19 mouse cellular contexts compared by ENCODE assay signal in the genomic region with DNA sequence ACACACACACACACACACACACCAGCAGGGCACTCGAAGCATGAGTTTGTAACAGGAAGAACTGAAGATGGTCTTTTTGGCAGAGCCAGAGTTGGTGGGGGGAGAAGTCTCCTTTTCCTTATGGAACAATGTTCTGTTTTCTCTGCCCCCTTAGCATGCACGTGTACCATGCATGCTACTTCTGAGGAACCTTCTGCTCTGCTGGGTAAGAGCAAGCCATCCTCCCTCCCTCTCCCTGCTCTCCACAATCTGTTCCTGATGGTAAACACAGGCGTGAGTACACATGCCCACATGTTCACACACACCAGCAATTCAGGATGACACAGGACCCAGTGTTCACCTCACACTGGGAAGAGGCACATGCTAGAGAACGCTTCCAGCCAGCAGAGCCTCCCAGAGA. TPM values are rescaled to one million over a fixed set of nuclear protein-coding genes. Genes with fewer than 3 reads are reported as not detected.
DNase-seq lines count a peak whose midpoint lies in the region; ATAC-seq and TF ChIP-seq lines count a peak whose summit lies in the region.
"Had no signal": no experiment of that assay in that cellular context is flagged by ENCODE, and none has a peak within 500 bp of the region (broad histone marks: within the 10 kb centered on the region; RNA-seq: fewer than 3 reads in every experiment).

No protein-coding gene starts in this region.

- 0 out of 2 replicates have a peak, but pooled peaks cover 6% of the 10 kb centered on the region for H3K27me3 ChIP-seq in hindbrain, embryonic 10.5 days (ENCODE audit: insufficient read depth, poor library complexity, severe bottlenecking)
- H3K27me3 ChIP-seq in hindbrain, embryonic 11.5 days (ENCODE audit: control insufficient read depth, insufficient read depth, low read length): no peaks in the 10 kb centered on the region
- H3K27me3 ChIP-seq in midbrain, embryonic 10.5 days (ENCODE audit: low read depth, poor library complexity, severe bottlenecking): peaks cover 8% of the 10 kb centered on the region
- H3K27me3 ChIP-seq in midbrain, embryonic 16.5 days (ENCODE audit: control insufficient read depth, insufficient read depth, low read depth, low read length): no peaks in the 10 kb centered on the region
- H3K27me3 ChIP-seq in forebrain, postnatal 0 days (ENCODE audit: insufficient read depth, low read length): no peaks in the 10 kb centered on the region

- H3K4me2 ChIP-seq in hindbrain, embryonic 11.5 days (replicated peaks; ENCODE audit: low read depth, low read length): no peak overlapping the region
- H3K4me2 ChIP-seq in midbrain, embryonic 16.5 days (ENCODE audit: low read length): no peak overlapping the region
- H3K4me2 ChIP-seq in forebrain, postnatal 0 days (ENCODE audit: low read depth): no peak overlapping the region
- H3K4me2 ChIP-seq: limb, embryonic 12.5 days; liver, embryonic 13.5 days; lung, embryonic 15.5 days had no signal

- H3K4me1 ChIP-seq in hindbrain, embryonic 10.5 days (replicated peaks): peaks cover 80% of the 10 kb centered on the region
- H3K4me1 ChIP-seq in hindbrain, embryonic 11.5 days (replicated peaks; ENCODE audit: control insufficient read depth, insufficient read depth, low read length): peaks cover 31% of the 10 kb centered on the region
- H3K4me1 ChIP-seq in midbrain, embryonic 10.5 days: peaks cover 83% of the 10 kb centered on the region
- H3K4me1 ChIP-seq in midbrain, embryonic 16.5 days (ENCODE audit: control insufficient read depth, insufficient read depth, low read length): peaks cover 34% of the 10 kb centered on the region
- H3K4me1 ChIP-seq in forebrain, postnatal 0 days (ENCODE audit: insufficient read depth): peaks cover 16% of the 10 kb centered on the region
- H3K4me1 ChIP-seq: liver, embryonic 13.5 days had no signal

- H3K36me3 ChIP-seq in hindbrain, embryonic 10.5 days: peaks cover 60% of the 10 kb centered on the region
- peaks cover 4% of the 10 kb centered on the region for H3K36me3 ChIP-seq in hindbrain, embryonic 11.5 days (ENCODE audit: control insufficient read depth, insufficient read depth, low read length)
- H3K36me3 ChIP-seq in midbrain, embryonic 10.5 days: peaks cover 63% of the 10 kb centered on the region
- H3K36me3 ChIP-seq in midbrain, embryonic 16.5 days (ENCODE audit: control insufficient read depth, insufficient read depth, low read length): no peaks in the 10 kb centered on the region
- no peaks in the 10 kb centered on the region for H3K36me3 ChIP-seq in forebrain, postnatal 0 days (ENCODE audit: insufficient read depth)
- H3K36me3 ChIP-seq: limb, embryonic 12.5 days; liver, embryonic 13.5 days; lung, embryonic 15.5 days had no signal

- H3K9me3 ChIP-seq in hindbrain, embryonic 10.5 days: no peaks in the 10 kb centered on the region
- H3K9me3 ChIP-seq in hindbrain, embryonic 11.5 days (ENCODE audit: control insufficient read depth, low read length): no peaks in the 10 kb centered on the region
- H3K9me3 ChIP-seq in midbrain, embryonic 10.5 days (replicated peaks): no peaks in the 10 kb centered on the region
- H3K9me3 ChIP-seq in midbrain, embryonic 16.5 days (replicated peaks; ENCODE audit: control insufficient read depth, low read length, poor library complexity, severe bottlenecking): no peaks in the 10 kb centered on the region
- no peaks in the 10 kb centered on the region for H3K9me3 ChIP-seq in forebrain, postnatal 0 days (ENCODE audit: low read length)
- H3K9me3 ChIP-seq: limb, embryonic 12.5 days; liver, embryonic 13.5 days; lung, embryonic 15.5 days had no signal

- TF ChIP-seq CTCF in forebrain, postnatal 0 days (IDR thresholded peaks at IDR 0.05; ENCODE audit: low read depth): no peak

- peak overlapping the region; percentile 47 for H3K27ac ChIP-seq in hindbrain, embryonic 10.5 days
- H3K27ac ChIP-seq in hindbrain, embryonic 11.5 days (ENCODE audit: low read depth, low read length): no peak overlapping the region
- H3K27ac ChIP-seq in midbrain, embryonic 10.5 days (replicated peaks): peak overlapping the region; percentile 58; the same call in 1 of the 2 replicates
- H3K27ac ChIP-seq in midbrain, embryonic 16.5 days (ENCODE audit: low read length): no peak overlapping the region
- no peak overlapping the region for H3K27ac ChIP-seq in forebrain, postnatal 0 days (ENCODE audit: low read depth, low read length)
- H3K27ac ChIP-seq: left cerebral cortex, adult 2 months; limb, embryonic 12.5 days; liver, embryonic 13.5 days; macrophage had no signal

- DNase-seq in cerebellum, adult 11-12 months: peak; percentile 74
- DNase-seq in cerebellum, adult 11 months: no peak
- no peak for DNase-seq in hindbrain, embryonic 10.5 days (ENCODE audit: low spot score)
- no peak for DNase-seq in hindbrain, embryonic 11.5 days (ENCODE audit: low spot score)
- no peak for DNase-seq in midbrain, embryonic 10.5 days (ENCODE audit: low spot score)
- DNase-seq in forebrain, postnatal 0 days: peak; percentile 60
- no peak for DNase-seq in kidney, postnatal 4 days
- DNase-seq: gastrocnemius, postnatal 25 days; kidney, adult 18-20 months; kidney, postnatal 14 days; liver, embryonic 13.5 days; thymus, postnatal 25 days had no signal

- no peak overlapping the region for H3K9ac ChIP-seq in hindbrain, embryonic 11.5 days (ENCODE audit: low read depth, low read length)
- no peak overlapping the region for H3K9ac ChIP-seq in midbrain, embryonic 16.5 days (ENCODE audit: low read depth, low read length)
- H3K9ac ChIP-seq in forebrain, postnatal 0 days: no peak overlapping the region
- H3K9ac ChIP-seq: limb, embryonic 12.5 days; liver, embryonic 13.5 days; lung, embryonic 15.5 days had no signal

- 71% methylated on average over 4 of the region's 4 CpGs for whole genome bisulfite sequencing in hindbrain, embryonic 10.5 days
- 59% methylated on average over 4 of the region's 4 CpGs for WGBS in hindbrain, embryonic 11.5 days
- WGBS in midbrain, embryonic 10.5 days: 70% methylated on average over 4 of the region's 4 CpGs
- 53% methylated on average over 4 of the region's 4 CpGs for WGBS in midbrain, embryonic 16.5 days
- 35% methylated on average over 4 of the region's 4 CpGs for WGBS in forebrain, postnatal 0 days

- ATAC-seq in hindbrain, embryonic 11.5 days (ENCODE audit: low FRiP score): no peak
- ATAC-seq in midbrain, embryonic 16.5 days: no peak
- ATAC-seq in forebrain, postnatal 0 days: peak; percentile 34
- ATAC-seq: hindbrain, embryonic 16.5 days had no signal

- no peak overlapping the region for H3K4me3 ChIP-seq in hindbrain, embryonic 10.5 days
- no peak overlapping the region for H3K4me3 ChIP-seq in hindbrain, embryonic 11.5 days (ENCODE audit: low read depth, low read length)
- H3K4me3 ChIP-seq in midbrain, embryonic 10.5 days: no peak overlapping the region
- no peak overlapping the region for H3K4me3 ChIP-seq in midbrain, embryonic 16.5 days (ENCODE audit: low read depth, low read length)
- no peak overlapping the region for H3K4me3 ChIP-seq in forebrain, postnatal 0 days (ENCODE audit: low read depth, low read length)
- H3K4me3 ChIP-seq: left cerebral cortex, adult 2 months; limb, embryonic 12.5 days; liver, embryonic 13.5 days; lung, embryonic 15.5 days had no signal

RNA-seq across cellular contexts. Expression of a gene that starts 15.7 kb away (rescaled TPM):
- polyA plus RNA-seq in hindbrain, embryonic 10.5 days (2016; fragmentation: Nextera tagmentation; extraction: Ambion mirVana): 29.7 and 51.6 TPM in 2 replicates
- polyA plus RNA-seq in hindbrain, embryonic 11.5 days (2014; fragmentation: Nextera tagmentation; extraction: Ambion mirVana): 27.8 and 29.5 TPM in 2 replicates
- 27.1 and 35.8 TPM in 2 replicates for polyA plus RNA-seq in midbrain, embryonic 10.5 days (2016; fragmentation: Nextera tagmentation; extraction: Ambion mirVana)
- 28.1 and 28.3 TPM in 2 replicates for polyA plus RNA-seq in midbrain, embryonic 16.5 days (2015; fragmentation: Nextera tagmentation; extraction: Ambion mirVana)
- 24.7 and 25.9 TPM in 2 replicates for total RNA-seq in forebrain, postnatal 0 days (2014; rRNA removed)
- 13.6 and 14.2 TPM in 2 replicates for polyA plus RNA-seq in forebrain, postnatal 0 days (2015; fragmentation: Nextera tagmentation; extraction: Ambion mirVana)
- total RNA-seq: MEL had no signal
- polyA plus RNA-seq: macrophage had no signal

RNA-seq across cellular contexts. Expression of a gene that starts 18.6 kb away (rescaled TPM):
- 84.3 and 91.4 TPM in 2 replicates for polyA plus RNA-seq in hindbrain, embryonic 10.5 days (2016; fragmentation: Nextera tagmentation; extraction: Ambion mirVana)
- polyA plus RNA-seq in hindbrain, embryonic 11.5 days (2014; fragmentation: Nextera tagmentation; extraction: Ambion mirVana): 83.7 TPM in 2 replicates
- 69.0 TPM in 2 replicates for polyA plus RNA-seq in midbrain, embryonic 10.5 days (2016; fragmentation: Nextera tagmentation; extraction: Ambion mirVana)
- 31.5 and 36.3 TPM in 2 replicates for polyA plus RNA-seq in midbrain, embryonic 16.5 days (2015; fragmentation: Nextera tagmentation; extraction: Ambion mirVana)
- 16.8 and 17.2 TPM in 2 replicates for total RNA-seq in forebrain, postnatal 0 days (2014; rRNA removed)
- 29.1 and 31.2 TPM in 2 replicates for polyA plus RNA-seq in forebrain, postnatal 0 days (2015; fragmentation: Nextera tagmentation; extraction: Ambion mirVana)

RNA-seq across cellular contexts. Expression of a gene that starts 32.2 kb away (rescaled TPM):
- polyA plus RNA-seq in hindbrain, embryonic 10.5 days (2016; fragmentation: Nextera tagmentation; extraction: Ambion mirVana): 89.7 and 96.6 TPM in 2 replicates
- 80.0 and 84.1 TPM in 2 replicates for polyA plus RNA-seq in hindbrain, embryonic 11.5 days (2014; fragmentation: Nextera tagmentation; extraction: Ambion mirVana)
- polyA plus RNA-seq in midbrain, embryonic 10.5 days (2016; fragmentation: Nextera tagmentation; extraction: Ambion mirVana): 86.4 and 91.5 TPM in 2 replicates
- polyA plus RNA-seq in midbrain, embryonic 16.5 days (2015; fragmentation: Nextera tagmentation; extraction: Ambion mirVana): 52.3 and 52.4 TPM in 2 replicates
- total RNA-seq in forebrain, postnatal 0 days (2014; rRNA removed): 36.3 and 44.4 TPM in 2 replicates
- 43.0 and 52.0 TPM in 2 replicates for polyA plus RNA-seq in forebrain, postnatal 0 days (2015; fragmentation: Nextera tagmentation; extraction: Ambion mirVana)

RNA-seq across cellular contexts. Expression of a gene that starts 41.1 kb away (rescaled TPM):
- 27.3 and 50.9 TPM in 2 replicates for polyA plus RNA-seq in hindbrain, embryonic 10.5 days (2016; fragmentation: Nextera tagmentation; extraction: Ambion mirVana)
- 42.4 and 42.7 TPM in 2 replicates for polyA plus RNA-seq in hindbrain, embryonic 11.5 days (2014; fragmentation: Nextera tagmentation; extraction: Ambion mirVana)
- polyA plus RNA-seq in midbrain, embryonic 10.5 days (2016; fragmentation: Nextera tagmentation; extraction: Ambion mirVana): 23.2 and 31.4 TPM in 2 replicates
- 103 and 120 TPM in 2 replicates for polyA plus RNA-seq in midbrain, embryonic 16.5 days (2015; fragmentation: Nextera tagmentation; extraction: Ambion mirVana)
- 106 and 130 TPM in 2 replicates for total RNA-seq in forebrain, postnatal 0 days (2014; rRNA removed)
- polyA plus RNA-seq in forebrain, postnatal 0 days (2015; fragmentation: Nextera tagmentation; extraction: Ambion mirVana): 117 and 122 TPM in 2 replicates

RNA-seq across cellular contexts. Expression of a gene that starts 41.8 kb away (rescaled TPM):
- 171 and 232 TPM in 2 replicates for polyA plus RNA-seq in hindbrain, embryonic 10.5 days (2016; fragmentation: Nextera tagmentation; extraction: Ambion mirVana)
- 187 and 192 TPM in 2 replicates for polyA plus RNA-seq in hindbrain, embryonic 11.5 days (2014; fragmentation: Nextera tagmentation; extraction: Ambion mirVana)
- polyA plus RNA-seq in midbrain, embryonic 10.5 days (2016; fragmentation: Nextera tagmentation; extraction: Ambion mirVana): 150 and 167 TPM in 2 replicates
- 295 and 313 TPM in 2 replicates for polyA plus RNA-seq in midbrain, embryonic 16.5 days (2015; fragmentation: Nextera tagmentation; extraction: Ambion mirVana)
- total RNA-seq in forebrain, postnatal 0 days (2014; rRNA removed): 184 and 251 TPM in 2 replicates
- polyA plus RNA-seq in forebrain, postnatal 0 days (2015; fragmentation: Nextera tagmentation; extraction: Ambion mirVana): 378 and 438 TPM in 2 replicates

Comparison
In these comparisons a context has a peak if more than half of its experiments do, and no peak if none do; other contexts are left out.
1. DNase-seq: peak in cerebellum, adult 11-12 months (single experiment) and forebrain, postnatal 0 days (single experiment); none in cerebellum, adult 11 months (single experiment), hindbrain, embryonic 10.5 days (single experiment), hindbrain, embryonic 11.5 days (single experiment), midbrain, embryonic 10.5 days (single experiment) and kidney, postnatal 4 days (0 of 2).
2. H3K27ac ChIP-seq: peak in hindbrain, embryonic 10.5 days (single experiment) and midbrain, embryonic 10.5 days (single experiment); none in hindbrain, embryonic 11.5 days (single experiment), midbrain, embryonic 16.5 days (single experiment) and forebrain, postnatal 0 days (single experiment).